Mouse (Mus musculus): Measurements from ENCODE around the gene Oasl2. TPM values are rescaled to one million over a fixed set of nuclear protein-coding genes. Genes with fewer than 3 reads are reported as not detected.
A peak's percentile ranks its signal among the peaks of the same experiment; 100 is the strongest.
"Not testable (repeated sequence)": the region's sequence is repeated elsewhere in the genome, so short reads cannot be mapped to it uniquely, and the experiment has no call there.

The Oasl2 gene
- polyA plus RNA-seq, 1 experiment from 2014 or later: 4.0 TPM

GRCm38 (mm10) chr5:114922366-114922731, 25.6 kb downstream of the Oasl2 start:
- Histone ChIP-seq H3K4me1 (ENCODE audit: control insufficient read depth, insufficient read depth, low read length) (peaks cover 12% of the 10 kb centered on the region), H3K27me3 (ENCODE audit: control insufficient read depth, insufficient read depth, low read length) (no peaks in the 10 kb centered on the region), H3K9me3 (ENCODE audit: control insufficient read depth, low read length) (peaks cover 4% of the 10 kb centered on the region; the same call in 1 of the 2 replicates), H3K9ac (ENCODE audit: low read depth, low read length) (no peak overlapping the region), H3K27ac (ENCODE audit: low read depth, low read length) (no peak overlapping the region), H3K4me3 (ENCODE audit: low read length) (no peak overlapping the region), H3K4me2 (replicated peaks; ENCODE audit: low read depth, low read length) (no peak overlapping the region; the same call in 1 of the 2 replicates), H3K36me3 (ENCODE audit: control insufficient read depth, insufficient read depth, low read length) (no peaks in the 10 kb centered on the region)
- 59% methylated on average over 10 of the region's 10 CpGs for WGBS
- ATAC-seq (ENCODE audit: low FRiP score, low TSS enrichment): no peak

DNA sequence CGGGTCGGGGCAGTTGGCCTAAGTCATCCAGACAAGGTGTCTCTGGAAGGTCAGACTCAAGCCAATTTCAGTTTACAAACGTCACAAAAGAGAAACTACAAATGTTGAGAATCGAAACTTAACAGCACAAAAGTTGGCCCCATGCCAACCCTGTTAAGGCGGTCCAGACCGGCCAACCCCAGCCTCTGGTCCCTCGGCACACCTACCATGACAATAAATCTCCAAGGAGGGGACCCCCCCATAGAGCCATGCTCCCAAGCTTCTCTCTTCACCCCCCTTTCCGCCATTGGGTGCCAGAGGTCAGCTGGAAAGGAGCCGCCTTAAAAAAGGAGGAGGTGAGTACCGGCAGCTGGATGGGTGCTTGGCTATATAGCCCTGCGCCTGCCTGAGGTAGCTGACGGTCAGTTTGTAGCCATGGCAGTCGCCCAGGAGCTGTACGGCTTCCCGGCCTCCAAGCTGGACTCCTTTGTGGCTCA, 26.3 kb downstream of the Oasl2 start, which contains the start of gene Oasl1:
TSS of gene Oasl1 (plus strand) at position 243 of the 476 bp plus-strand sequence.
- peak; percentile 30; the same call in 1 of the 2 replicates for ATAC-seq (ENCODE audit: low FRiP score, low TSS enrichment)
- peak within 1 kb of the TSS; percentile 46 for H3K4me2 ChIP-seq (replicated peaks; ENCODE audit: low read depth, low read length)
- 23% methylated on average over 15 of the region's 15 CpGs for WGBS

DNA sequence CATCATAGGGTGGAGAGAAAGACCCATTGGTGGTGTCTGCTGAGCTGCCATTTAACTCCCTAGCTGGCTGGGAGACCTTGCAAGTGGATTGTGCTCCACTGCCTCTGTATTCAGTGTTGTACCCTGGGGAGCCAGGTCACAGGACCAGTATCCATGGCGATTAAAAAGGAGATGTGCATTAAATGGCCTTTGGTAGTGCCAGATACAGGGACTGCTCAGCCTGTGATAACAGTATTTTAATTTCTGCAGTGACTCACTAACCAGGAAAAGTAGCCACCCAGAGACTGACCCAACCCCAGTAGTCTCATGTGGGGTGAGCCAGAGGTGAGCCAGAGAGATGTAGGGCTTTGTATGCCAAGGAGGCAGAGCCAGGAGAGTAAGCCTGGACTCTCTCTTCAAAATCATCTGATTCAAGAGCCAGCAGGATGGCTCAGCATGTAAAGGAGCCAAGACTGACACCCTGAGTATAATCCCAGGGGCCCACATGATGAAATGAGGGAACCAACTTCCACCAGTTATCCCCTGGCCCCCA, 29.5 kb downstream of the Oasl2 start:
- Histone ChIP-seq H3K36me3 (ENCODE audit: control insufficient read depth, insufficient read depth, low read length) (no peaks in the 10 kb centered on the region), H3K4me3 (ENCODE audit: low read length) (no peak overlapping the region), H3K27ac (ENCODE audit: low read depth, low read length) (no peak overlapping the region), H3K4me1 (ENCODE audit: control insufficient read depth, insufficient read depth, low read length) (peaks cover 12% of the 10 kb centered on the region), H3K9me3 (ENCODE audit: control insufficient read depth, low read length) (peaks cover 4% of the 10 kb centered on the region; the same call in 1 of the 2 replicates), H3K4me2 (replicated peaks; ENCODE audit: low read depth, low read length) (no peak overlapping the region), H3K9ac (ENCODE audit: low read depth, low read length) (no peak overlapping the region), H3K27me3 (ENCODE audit: control insufficient read depth, insufficient read depth, low read length) (no peaks in the 10 kb centered on the region)
- WGBS: 70% methylated on average over 1 of the region's 1 CpGs
- no peak for ATAC-seq (ENCODE audit: low FRiP score, low TSS enrichment)

More for the DNA sequence above, 26.3 kb downstream of the Oasl2 start, which contains the start of gene Oasl1:
- peaks cover 12% of the 10 kb centered on the region for H3K4me1 ChIP-seq (ENCODE audit: control insufficient read depth, insufficient read depth, low read length)
- no peaks in the 10 kb centered on the region for H3K36me3 ChIP-seq (ENCODE audit: control insufficient read depth, insufficient read depth, low read length)
- peak within 1 kb of the TSS; percentile 29 for H3K4me3 ChIP-seq (ENCODE audit: low read length)
- H3K9ac ChIP-seq (ENCODE audit: low read depth, low read length): peak within 1 kb of the TSS; percentile 31; the same call in 1 of the 2 replicates
- peaks cover 4% of the 10 kb centered on the region; the same call in 1 of the 2 replicates for H3K9me3 ChIP-seq (ENCODE audit: control insufficient read depth, low read length)
- H3K27ac ChIP-seq (ENCODE audit: low read depth, low read length): no peak within 1 kb of the TSS
- H3K27me3 ChIP-seq (ENCODE audit: control insufficient read depth, insufficient read depth, low read length): no peaks in the 10 kb centered on the region

DNA sequence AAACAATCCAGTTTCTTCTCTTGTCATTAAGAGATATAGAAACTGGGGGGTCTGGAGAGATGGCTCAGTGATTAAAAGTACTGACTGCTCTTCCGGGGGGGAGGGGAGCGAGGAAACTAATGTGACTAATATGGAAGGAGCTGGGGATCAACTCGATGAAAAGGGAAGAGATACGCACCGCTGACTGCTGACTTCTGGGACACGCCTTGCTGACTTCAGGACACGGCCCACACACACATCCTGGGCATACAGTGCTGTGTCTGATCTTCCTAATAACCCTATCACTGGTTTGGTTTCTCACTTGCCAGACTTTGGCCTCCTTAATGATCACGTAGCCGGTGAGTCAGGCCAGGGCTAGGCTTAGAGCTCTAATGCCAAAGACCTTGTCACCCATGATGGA, 30.0 kb downstream of the Oasl2 start:
- H3K4me2 ChIP-seq (replicated peaks; ENCODE audit: low read depth, low read length): no peak overlapping the region
- ATAC-seq (ENCODE audit: low FRiP score, low TSS enrichment): peak; percentile 44; the same call in 1 of the 2 replicates

DNA sequence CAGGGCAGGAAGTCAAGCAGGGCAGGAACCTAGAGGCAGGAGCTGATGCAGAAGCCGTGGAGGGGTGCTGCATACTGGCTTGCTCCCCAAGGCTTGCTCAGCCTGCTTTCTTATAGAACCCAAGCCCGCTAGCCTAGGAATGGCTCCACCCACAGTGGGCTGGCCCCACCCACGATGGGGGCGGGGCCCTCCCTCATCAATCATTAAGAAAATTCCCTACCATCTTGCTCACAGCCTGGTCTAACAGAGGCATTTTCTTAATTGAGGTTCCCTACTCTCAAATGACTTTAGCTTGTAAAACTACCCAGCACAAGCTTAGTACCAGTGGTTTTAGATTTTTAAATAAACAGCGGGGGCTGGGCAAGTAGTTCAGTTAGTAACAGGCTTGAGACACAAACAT, 34.9 kb downstream of the Oasl2 start:
- H3K36me3 ChIP-seq (ENCODE audit: control insufficient read depth, insufficient read depth, low read length): no peaks in the 10 kb centered on the region

More for the DNA sequence above, 30.0 kb downstream of the Oasl2 start:
- Histone ChIP-seq H3K36me3 (ENCODE audit: control insufficient read depth, insufficient read depth, low read length) (no peaks in the 10 kb centered on the region), H3K9ac (ENCODE audit: low read depth, low read length) (no peak overlapping the region), H3K4me3 (ENCODE audit: low read length) (no peak overlapping the region), H3K27ac (ENCODE audit: low read depth, low read length) (no peak overlapping the region; the same call in 1 of the 2 replicates), H3K4me1 (ENCODE audit: control insufficient read depth, insufficient read depth, low read length) (peaks cover 12% of the 10 kb centered on the region), H3K27me3 (ENCODE audit: control insufficient read depth, insufficient read depth, low read length) (no peaks in the 10 kb centered on the region), H3K9me3 (ENCODE audit: control insufficient read depth, low read length) (peaks cover 7% of the 10 kb centered on the region; the same call in 1 of the 2 replicates)
- WGBS: 51% methylated on average over 9 of the region's 9 CpGs

GRCm38 (mm10) chr5:114933206-114933605, 36.5 kb downstream of the Oasl2 start:
- Histone ChIP-seq H3K27me3 (ENCODE audit: control insufficient read depth, insufficient read depth, low read length) (no peaks in the 10 kb centered on the region), H3K9ac (ENCODE audit: low read depth, low read length) (no peak overlapping the region), H3K4me1 (ENCODE audit: control insufficient read depth, insufficient read depth, low read length) (no peaks in the 10 kb centered on the region), H3K36me3 (ENCODE audit: control insufficient read depth, insufficient read depth, low read length) (no peaks in the 10 kb centered on the region), H3K27ac (ENCODE audit: low read depth, low read length) (no peak overlapping the region), H3K4me2 (replicated peaks; ENCODE audit: low read depth, low read length) (no peak overlapping the region), H3K4me3 (ENCODE audit: low read length) (no peak overlapping the region), H3K9me3 (ENCODE audit: control insufficient read depth, low read length) (0 out of 2 replicates have a peak, but pooled peaks cover 3% of the 10 kb centered on the region)
- WGBS: 85% methylated on average over 8 of the region's 8 CpGs
- ATAC-seq (ENCODE audit: low FRiP score, low TSS enrichment): no peak

More for the DNA sequence above, 34.9 kb downstream of the Oasl2 start:
- no peak for ATAC-seq (ENCODE audit: low FRiP score, low TSS enrichment)
- Histone ChIP-seq H3K27ac (ENCODE audit: low read depth, low read length) (no peak overlapping the region), H3K9me3 (ENCODE audit: control insufficient read depth, low read length) (0 out of 2 replicates have a peak, but pooled peaks cover 3% of the 10 kb centered on the region), H3K4me1 (ENCODE audit: control insufficient read depth, insufficient read depth, low read length) (no peaks in the 10 kb centered on the region; the same call in none of the 2 replicates), H3K4me3 (ENCODE audit: low read length) (no peak overlapping the region), H3K27me3 (ENCODE audit: control insufficient read depth, insufficient read depth, low read length) (no peaks in the 10 kb centered on the region), H3K9ac (ENCODE audit: low read depth, low read length) (no peak overlapping the region), H3K4me2 (replicated peaks; ENCODE audit: low read depth, low read length) (no peak overlapping the region)
- WGBS: 58% methylated on average over 5 of the region's 5 CpGs

DNA sequence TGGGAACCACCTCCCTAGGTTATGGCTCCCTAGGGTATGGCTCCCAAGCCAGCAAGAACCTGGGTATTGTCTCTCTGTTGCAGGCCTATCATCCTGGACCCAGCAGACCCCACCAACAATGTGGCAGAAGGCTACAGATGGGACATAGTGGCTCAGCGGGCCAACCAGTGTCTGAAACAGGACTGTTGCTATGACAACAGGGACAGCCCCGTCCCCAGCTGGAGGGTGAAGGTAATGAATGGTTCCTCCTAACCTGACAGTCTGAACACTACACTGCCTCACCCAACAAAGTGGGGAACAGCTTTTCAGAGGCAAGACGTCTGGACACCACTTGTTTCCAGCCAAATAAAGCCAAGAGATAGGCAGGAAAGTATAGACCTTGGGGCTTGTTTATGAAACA, 39.1 kb downstream of the Oasl2 start:
- no peak for ATAC-seq (ENCODE audit: low FRiP score, low TSS enrichment)
- H3K27me3 ChIP-seq (ENCODE audit: control insufficient read depth, insufficient read depth, low read length): no peaks in the 10 kb centered on the region
- no peak overlapping the region for H3K4me3 ChIP-seq (ENCODE audit: low read length)
- H3K27ac ChIP-seq (ENCODE audit: low read depth, low read length): no peak overlapping the region
- H3K36me3 ChIP-seq (ENCODE audit: control insufficient read depth, insufficient read depth, low read length): no peaks in the 10 kb centered on the region
- no peak overlapping the region for H3K9ac ChIP-seq (ENCODE audit: low read depth, low read length)
- H3K4me2 ChIP-seq (replicated peaks; ENCODE audit: low read depth, low read length): no peak overlapping the region
- 11% methylated on average over 3 of the region's 3 CpGs for WGBS
- H3K4me1 ChIP-seq (ENCODE audit: control insufficient read depth, insufficient read depth, low read length): no peaks in the 10 kb centered on the region
- 0 out of 2 replicates have a peak, but pooled peaks cover 7% of the 10 kb centered on the region for H3K9me3 ChIP-seq (ENCODE audit: control insufficient read depth, low read length)

- H3K9me3 ChIP-seq (ENCODE audit: control insufficient read depth, low read length); H3K36me3 ChIP-seq (ENCODE audit: control insufficient read depth, insufficient read depth, low read length); H3K4me1 ChIP-seq (ENCODE audit: control insufficient read depth, insufficient read depth, low read length); H3K27ac ChIP-seq (ENCODE audit: low read depth, low read length); H3K9ac ChIP-seq (ENCODE audit: low read depth, low read length); H3K4me3 ChIP-seq (ENCODE audit: low read length); ATAC-seq (ENCODE audit: low FRiP score, low TSS enrichment); H3K27me3 ChIP-seq (ENCODE audit: control insufficient read depth, insufficient read depth, low read length): not testable (repeated sequence)
- WGBS: 70% methylated on average over 3 of the region's 3 CpGs
- peak overlapping the region; percentile 81 for H3K4me2 ChIP-seq (replicated peaks; ENCODE audit: low read depth, low read length)
Observed at GRCm38 (mm10) chr5:114941138-114941537, 44.4 kb downstream of the Oasl2 start.

DNA sequence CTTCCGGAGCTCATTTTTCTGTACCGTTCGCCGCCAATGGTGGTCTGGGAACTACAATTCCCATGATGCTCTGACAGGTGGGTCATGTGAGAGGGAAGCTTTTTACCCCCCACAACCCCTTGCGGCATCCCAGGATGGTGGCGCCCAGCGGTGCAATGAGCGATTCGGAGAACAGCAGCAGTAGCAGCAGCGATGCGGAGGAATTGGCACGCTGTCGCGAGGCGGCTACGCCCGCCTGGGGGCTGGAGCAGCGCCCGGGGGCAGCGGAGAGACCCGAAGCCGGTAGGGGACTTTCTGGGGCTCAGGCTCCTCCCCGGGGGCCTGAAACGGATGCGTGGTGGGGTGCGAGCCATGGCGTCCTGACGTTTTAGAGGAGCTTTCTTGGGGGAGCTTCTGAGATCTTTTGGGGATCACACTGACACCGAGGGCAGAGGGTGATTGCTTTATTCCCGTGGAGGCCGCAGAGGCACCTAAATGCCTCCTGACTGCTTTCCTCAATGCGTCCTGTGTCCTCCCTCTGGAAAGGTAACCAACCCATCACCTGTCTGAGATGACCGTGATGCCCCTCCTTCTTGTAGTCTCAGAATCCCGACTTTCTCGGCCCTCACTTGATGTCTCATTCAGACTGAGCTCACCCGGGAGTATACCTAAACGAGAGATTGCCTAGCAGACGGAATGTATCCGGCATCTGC, 45.5 kb downstream of the Oasl2 start, which contains the start of gene 2210016L21Rik:
TSS of gene 2210016L21Rik (plus strand) at position 85 of the 692 bp plus-strand sequence.
- 1% methylated on average over 39 of the region's 39 CpGs for WGBS
- Histone ChIP-seq H3K9ac (ENCODE audit: low read depth, low read length) (peak within 1 kb of the TSS; percentile 95), H3K36me3 (ENCODE audit: control insufficient read depth, insufficient read depth, low read length) (peaks cover 17% of the 10 kb centered on the region), H3K27me3 (ENCODE audit: control insufficient read depth, insufficient read depth, low read length) (no peaks in the 10 kb centered on the region), H3K4me2 (replicated peaks; ENCODE audit: low read depth, low read length) (peak within 1 kb of the TSS; percentile 81), H3K9me3 (ENCODE audit: control insufficient read depth, low read length) (0 out of 2 replicates have a peak, but pooled peaks cover 4% of the 10 kb centered on the region), H3K4me1 (ENCODE audit: control insufficient read depth, insufficient read depth, low read length) (peaks cover 5% of the 10 kb centered on the region), H3K4me3 (ENCODE audit: low read length) (peak within 1 kb of the TSS; percentile 93), H3K27ac (ENCODE audit: low read depth, low read length) (peak within 1 kb of the TSS; percentile 78; the same call in 1 of the 2 replicates)
- ATAC-seq (ENCODE audit: low FRiP score, low TSS enrichment): peak; percentile 93

Measured in kidney, embryonic 14.5 days (tissue).